Mouse (Mus musculus) yolk sac, embryonic 10.5 days (tissue): ENCODE data around the gene Gm1113.

Source experiments
- DNase-seq: peaks from one replicate; pipeline ENCODE4 v3.0.0-alpha.2; 2017; ENCODE audit warnings: low spot score

Gene Gm1113

GRCm38 (mm10) chr9:35518169-35518568 is at the start of gene Gm1113:
Gm1113 (minus strand) TSS chr9:35518269.
- no peak for DNase-seq

DNA sequence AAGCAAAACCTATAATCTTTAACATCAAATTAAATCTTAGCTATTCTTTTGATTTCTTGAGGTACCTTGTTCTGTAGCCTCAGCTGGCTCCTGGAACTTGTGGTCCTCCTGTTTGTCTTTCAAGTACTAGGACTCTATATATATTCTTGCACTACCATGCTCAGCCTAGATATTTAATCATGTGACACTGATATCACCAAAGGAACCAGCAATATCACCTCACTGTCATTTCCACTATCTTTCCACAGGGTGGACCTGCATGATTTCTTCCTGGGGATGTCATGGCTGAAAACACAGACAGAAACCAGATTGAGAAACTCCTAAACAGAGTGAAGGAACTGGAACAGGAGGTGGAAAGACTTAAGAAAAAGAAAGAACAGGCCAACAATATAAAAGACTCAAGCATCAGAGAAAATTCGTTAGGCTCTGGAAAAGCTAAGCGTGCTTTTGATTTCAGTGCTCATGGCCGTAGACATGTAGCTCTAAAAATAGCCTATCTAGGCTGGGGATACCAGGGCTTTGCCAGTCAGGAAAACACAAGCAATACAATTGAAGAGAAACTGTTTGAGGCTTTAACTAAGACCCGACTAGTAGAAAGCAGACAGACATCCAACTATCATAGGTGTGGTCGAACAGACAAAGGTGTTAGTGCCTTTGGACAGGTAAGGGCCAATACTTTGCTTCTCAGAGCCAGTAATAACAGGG is 46.6 kb upstream of the Gm1113 start:
- DNase-seq, result no peak

DNA sequence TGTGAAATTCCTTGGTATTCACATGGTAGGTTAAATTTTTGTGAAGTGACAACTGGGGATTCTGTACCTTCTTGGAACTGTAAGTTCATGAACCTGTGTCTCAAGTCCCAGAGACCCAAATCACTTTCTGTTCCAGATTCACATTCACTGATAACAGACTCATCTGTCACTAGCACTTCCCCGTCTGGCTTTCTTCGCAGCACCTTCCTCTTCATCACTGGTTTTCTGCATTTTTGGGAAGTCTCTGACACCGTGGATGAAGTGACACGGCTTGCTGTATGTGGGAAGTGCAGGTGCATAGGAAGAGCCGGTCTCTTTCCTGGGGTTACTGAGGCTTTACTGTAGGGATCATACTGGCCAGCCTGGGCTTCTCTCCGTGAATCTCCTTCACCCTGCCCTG is 43.5 kb upstream of the Gm1113 start:
- no peak for DNase-seq

- no peak for DNase-seq
Measured at GRCm38 (mm10) chr9:35561076-35561475, 43.0 kb upstream of the Gm1113 start.

GRCm38 (mm10) chr9:35559009-35559890 is 41.2 kb upstream of the Gm1113 start:
- DNase-seq, result peak; percentile 84

DNA sequence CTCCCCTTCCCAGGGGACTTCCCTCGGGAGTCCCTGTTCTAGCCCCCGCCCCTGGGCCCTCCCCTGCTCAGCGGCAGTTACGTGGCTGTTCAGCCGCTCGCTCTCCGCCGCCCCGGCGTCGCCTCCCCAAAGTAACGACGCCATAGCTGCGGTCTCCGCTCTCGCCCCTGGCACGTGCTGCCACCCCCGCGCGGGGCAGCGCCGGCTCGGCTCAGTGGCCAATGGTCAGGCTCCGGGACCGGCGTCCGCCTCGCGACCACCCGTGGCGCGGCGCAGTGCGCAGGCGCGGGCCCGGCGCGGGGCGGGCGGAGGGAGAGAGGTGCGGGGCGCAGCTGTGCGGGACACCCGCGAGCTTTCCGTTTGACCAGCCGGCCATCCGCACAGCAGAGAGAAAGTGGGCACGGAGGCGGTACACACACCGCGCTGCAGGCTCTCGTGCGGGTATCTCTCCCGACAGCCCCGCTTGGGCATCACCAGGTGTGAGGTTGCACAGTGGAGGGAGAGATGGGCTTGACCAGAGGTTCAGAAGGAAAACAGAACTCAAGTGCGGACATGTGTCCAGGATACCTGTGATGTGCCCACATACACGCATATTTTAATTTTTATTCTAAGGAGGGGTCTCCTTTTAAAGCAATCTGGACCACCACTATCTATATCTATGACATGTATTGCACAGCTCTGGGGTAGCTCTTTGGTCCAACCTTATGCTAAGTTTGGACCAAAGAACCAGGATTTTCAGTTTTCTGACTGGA is 40.4 kb upstream of the Gm1113 start, which contains the start of the genes Ddx25 and Pus3:
Gene Ddx25 (minus strand): TSS at position 272 of the 752 bp plus-strand sequence.
Gene Pus3 (plus strand): TSS at position 339 of the 752 bp plus-strand sequence.
- DNase-seq, result peak; percentile 60

DNA sequence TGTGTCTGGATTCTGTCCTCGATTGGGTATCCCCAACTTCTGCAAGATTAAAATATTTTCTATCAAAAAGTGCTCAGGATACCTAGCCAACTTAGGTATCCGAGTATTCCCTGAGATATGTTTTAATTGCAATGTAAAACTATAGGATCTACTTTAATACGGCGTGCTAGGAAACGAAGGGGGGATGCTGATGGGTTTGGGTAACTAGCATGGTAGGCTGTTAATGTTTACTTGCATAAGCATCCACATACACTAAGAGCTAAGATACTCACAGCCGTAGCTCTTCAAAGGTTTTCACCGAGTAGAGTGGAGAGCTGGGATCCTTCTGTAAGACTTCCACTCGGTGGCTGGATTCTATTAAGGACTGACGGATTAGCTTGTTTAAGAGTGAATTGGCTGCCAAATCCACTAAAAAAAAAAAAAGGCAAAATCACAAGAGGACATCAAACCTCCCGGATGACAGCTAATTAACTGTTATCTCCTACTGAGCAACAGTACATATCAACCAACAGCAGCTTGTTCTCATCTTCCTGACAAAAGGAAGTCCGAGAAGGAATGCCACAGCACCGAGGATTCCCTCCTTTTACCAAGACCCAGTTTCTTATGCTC is 38.5 kb upstream of the Gm1113 start:
- no peak for DNase-seq

- DNase-seq, result no peak
Measured at GRCm38 (mm10) chr9:35548455-35548854, 30.4 kb upstream of the Gm1113 start.

GRCm38 (mm10) chr9:35546745-35547144 is 28.7 kb upstream of the Gm1113 start:
- no peak for DNase-seq

GRCm38 (mm10) chr9:35545704-35546103 is 27.6 kb upstream of the Gm1113 start:
- no peak for DNase-seq

GRCm38 (mm10) chr9:35544666-35545065 is 26.6 kb upstream of the Gm1113 start:
- DNase-seq, result no peak

- DNase-seq, result no peak
Measured at GRCm38 (mm10) chr9:35543099-35543860, 25.2 kb upstream of the Gm1113 start.

- no peak for DNase-seq
Measured at GRCm38 (mm10) chr9:35541941-35542340, 23.9 kb upstream of the Gm1113 start.

DNA sequence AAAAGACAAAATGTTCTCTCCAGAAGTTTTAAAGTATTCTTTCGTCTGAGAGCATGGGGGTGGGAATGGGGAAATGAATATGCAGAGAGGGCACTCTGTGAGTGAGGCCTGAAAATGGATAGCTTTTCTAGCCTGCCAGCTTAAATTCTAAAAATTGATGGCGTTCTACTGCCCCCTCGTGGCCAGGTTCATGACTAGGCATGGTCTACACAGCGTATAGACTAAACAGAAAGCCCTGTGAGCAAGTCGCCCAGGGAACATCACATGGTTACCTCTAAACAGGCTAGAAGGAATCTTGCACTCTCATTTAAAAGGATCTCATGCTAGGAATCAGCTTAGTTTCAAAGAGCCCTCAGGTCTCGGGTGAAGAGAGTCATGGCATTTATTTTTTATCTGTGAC is 23.4 kb upstream of the Gm1113 start:
- peak; percentile 57 for DNase-seq

DNA sequence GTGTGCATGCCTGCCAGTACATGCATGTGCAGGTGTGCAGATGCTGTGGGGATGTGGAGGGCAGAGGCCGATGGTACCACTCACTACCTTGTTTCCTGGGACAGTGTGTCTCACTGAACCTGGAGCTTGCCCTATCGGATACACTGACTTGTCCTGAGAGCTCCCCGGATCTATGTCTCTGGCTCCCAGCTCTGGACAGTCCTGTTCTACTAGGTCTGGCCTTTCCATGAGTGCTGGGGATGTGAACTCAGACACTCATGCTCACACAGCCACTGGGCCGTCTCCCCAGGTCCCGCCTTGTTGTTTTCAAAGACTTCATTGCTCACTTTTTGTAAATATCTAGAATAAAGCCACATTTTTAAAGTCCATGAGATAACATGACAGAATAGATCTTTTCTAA is 23.0 kb upstream of the Gm1113 start:
- DNase-seq, result no peak

DNA sequence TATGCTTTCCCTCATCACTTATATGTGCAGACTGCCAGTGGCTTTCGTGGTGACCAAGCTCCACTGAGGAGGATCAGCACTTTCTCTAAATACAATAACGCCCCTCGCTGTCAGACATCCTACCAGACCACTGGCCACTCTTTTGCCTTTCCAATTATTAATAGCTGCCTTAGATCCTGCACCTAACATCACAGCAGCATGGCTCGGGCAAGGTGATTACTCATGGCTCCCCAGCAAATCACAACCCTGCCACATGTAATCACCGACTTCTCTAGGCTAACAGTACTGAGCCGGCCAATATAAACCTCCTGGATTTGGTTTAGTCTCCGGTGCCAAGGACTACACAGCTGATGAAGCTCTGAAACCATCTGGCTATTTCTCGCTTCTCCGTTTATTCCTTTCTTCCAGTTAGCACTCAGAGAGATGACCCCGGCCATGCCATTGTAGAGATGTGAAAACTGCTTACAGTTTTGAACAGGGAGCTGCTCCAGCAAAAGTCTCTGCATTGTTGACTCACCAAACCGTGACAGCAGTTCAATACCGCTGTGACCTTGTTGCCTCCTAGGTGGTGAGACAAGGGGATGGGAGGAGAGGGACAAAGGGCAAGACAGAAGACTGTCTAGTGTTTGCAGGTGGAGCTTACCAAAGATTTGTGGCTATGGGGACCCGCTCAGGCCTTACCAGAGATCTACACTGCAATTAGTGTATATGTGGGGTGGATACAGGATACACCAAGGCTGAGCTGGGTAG is 21.1 kb upstream of the Gm1113 start:
- peak; percentile 63 for DNase-seq

DNA sequence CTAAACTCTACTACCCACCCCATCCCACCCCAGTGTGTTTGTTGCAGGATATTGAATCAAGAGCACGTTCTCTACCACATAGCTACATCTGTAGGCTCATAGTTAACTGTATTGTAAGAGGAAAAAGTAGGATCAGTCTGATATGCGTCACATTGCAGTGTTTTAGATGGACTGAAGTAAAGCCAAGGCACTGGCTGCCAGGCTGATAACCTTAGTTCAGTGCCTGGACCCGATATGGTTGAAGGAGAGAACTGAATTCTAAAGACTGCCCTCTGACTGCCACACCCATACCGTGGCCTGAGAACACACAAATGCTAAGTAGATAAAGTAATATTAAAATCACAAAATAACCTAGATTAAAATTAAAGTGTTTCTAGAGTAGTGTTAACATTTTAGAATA is 17.8 kb upstream of the Gm1113 start:
- DNase-seq, result no peak

DNA sequence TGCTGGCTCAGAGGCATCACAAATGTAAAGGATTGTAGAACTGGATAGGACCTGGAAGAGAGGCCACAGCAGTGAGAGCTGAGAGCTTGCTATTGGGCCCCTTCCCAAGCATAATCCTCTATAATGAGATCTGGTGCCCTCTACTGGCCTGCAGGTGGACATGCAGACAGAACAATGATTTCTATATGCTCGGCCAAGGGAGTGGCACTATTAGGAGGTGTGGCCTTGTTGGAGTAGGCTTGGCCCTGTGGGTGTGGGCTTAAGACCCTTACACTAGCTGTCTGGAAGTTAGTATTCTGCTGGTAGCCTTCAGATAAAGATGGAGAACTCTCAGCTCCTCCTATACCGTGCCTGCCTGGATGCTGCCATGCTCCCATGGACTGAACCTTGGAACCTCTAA is 17.0 kb upstream of the Gm1113 start:
- DNase-seq, result peak; percentile 63

DNA sequence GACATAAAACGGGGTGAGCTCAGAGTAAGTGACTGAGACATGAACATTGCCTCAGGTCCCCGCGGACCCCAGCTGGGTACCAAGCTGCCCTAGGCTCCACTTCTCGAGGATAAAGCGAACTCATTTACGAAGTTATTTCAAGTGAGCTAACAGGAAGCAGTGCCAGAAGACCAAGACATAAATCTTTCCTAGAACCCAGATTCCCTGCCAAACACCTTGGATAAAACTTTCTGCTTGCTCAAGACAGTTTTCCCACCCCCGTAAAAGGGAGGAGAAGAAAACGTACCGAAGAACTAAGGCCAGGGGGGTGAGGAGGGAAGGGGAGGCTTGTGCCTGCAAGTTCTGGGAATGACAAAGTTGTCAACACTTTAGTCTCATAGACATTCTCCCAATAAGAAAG is 15.2 kb upstream of the Gm1113 start:
- no peak for DNase-seq

DNA sequence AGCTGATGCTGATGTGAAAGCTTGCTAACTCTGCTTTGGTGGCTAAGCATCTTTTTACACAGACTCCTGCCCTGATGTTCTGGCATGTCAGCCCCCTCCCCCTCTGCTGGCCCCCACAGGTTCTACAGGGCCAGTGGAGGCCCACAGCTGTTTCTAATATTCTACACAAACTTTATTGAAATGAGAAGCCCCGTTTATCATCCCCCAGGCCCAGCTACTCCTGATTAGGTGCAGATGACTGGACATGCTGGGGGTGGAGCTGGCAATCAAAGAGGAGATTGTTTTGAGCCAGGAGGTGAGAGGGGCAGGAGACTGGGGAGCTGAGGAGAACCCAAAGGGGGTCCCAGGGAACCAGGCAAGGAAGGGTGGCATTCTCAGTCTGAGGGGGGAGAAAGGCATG is 11.7 kb upstream of the Gm1113 start:
- peak; percentile 16 for DNase-seq

GRCm38 (mm10) chr9:35529141-35529540 is 11.1 kb upstream of the Gm1113 start:
- no peak for DNase-seq
